Mouse (Mus musculus): ENCODE measurements around the gene Rhox3g.
"Not testable (repeated sequence)": the region's sequence is repeated elsewhere in the genome, so short reads cannot be mapped to it uniquely, and the experiment has no call there.

Gene Rhox3g

DNA sequence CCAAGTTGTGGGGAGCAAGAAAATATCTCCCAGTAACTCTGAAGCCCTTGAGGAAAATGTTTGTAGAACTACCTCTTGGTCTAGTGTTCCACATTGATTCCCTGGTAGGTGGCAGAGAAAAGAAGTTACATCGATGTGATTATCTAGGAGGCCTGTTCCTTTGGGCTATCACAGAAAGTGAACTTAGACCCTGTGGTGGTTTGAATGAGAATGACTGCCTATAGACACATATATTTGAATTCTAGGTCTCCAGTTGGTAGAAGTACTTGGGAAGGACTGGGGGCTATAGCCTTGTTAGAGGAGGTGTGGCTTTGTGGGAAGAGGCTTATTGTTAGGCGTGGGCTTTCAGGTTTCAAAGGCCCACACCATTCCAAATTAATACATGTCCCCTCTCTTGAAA lies at the start of gene Rhox3g:
TSS of gene Rhox3g (minus strand) at position 101 of the 400 bp plus-strand sequence.
- not testable (repeated sequence) for DNase-seq

DNA sequence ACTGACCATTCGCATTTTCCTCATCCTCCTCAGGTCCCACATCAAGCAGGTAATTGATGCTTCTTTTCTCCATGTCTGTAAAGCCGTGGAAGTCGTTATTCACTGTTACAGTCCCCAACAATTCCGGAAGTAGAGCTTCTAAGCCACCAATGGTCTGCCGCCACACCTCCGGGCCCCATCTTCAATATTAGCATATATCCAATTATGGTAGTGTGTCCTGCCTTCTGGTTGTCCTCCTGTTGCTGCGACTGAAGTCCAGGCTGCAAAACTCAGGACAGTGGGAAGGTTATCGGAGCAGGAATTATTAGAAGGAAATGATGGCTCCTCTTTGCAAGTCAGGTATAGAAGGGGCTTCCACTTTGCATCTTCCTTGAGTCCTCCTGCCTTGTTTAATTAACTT lies 44.8 kb upstream of the Rhox3g start, which contains the start of gene Rhox2h:
TSS of gene Rhox2h (minus strand) at position 101 of the 400 bp plus-strand sequence.
- DNase-seq = not testable (repeated sequence)

DNA sequence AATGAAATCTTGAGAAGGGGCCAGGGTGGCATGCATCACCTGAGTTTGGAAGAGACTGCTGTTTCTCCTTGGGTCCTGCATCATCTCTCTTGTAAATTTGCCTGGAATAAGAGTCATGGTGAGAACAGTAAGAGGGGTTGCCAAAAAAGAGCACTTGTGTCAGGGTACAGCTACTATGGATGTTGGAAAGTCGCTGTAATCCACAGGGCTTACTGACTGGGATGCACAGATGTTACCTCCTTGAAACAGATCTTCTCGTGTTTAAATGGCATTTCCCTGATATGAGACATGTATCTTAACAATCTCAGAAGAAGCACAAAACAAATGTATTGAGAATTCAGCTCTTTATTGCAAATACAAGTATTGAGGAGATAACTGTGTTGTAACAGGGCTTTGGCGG lies 40.3 kb upstream of the Rhox3g start, which contains the start of gene Rhox3h:
TSS of gene Rhox3h (minus strand) at position 101 of the 400 bp plus-strand sequence.
- not testable (repeated sequence) for DNase-seq

DNA sequence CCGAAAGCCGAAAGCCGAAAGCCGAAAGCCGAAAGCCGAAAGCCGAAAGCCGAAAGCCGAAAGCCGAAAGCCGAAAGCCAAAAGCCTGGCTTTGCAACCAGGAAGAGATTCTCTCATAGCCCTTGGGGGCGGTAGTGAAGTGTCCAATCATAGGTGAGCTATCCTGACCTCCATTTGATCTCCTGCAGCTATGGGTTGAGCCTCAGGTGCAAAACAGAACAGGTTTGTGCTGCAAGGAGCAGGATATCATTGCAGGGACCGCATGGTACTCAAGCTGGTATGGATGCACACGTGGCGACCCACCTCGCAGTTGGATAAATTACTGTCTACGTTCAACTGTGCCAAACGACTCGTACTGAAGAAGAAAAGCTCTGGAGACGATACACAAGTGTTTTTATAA lies 22.8 kb upstream of the Rhox3g start, which contains the start of gene Rhox4g:
TSS of gene Rhox4g (minus strand) at position 101 of the 400 bp plus-strand sequence.
- DNase-seq = not testable (repeated sequence)

GRCm38 (mm10) chrX:37643370-37643769 lies 15.0 kb upstream of the Rhox3g start, which contains the start of gene Rhox2g:
Gene Rhox2g, minus strand, starts transcription at chrX:37643470.
- DNase-seq = not testable (repeated sequence)

DNA sequence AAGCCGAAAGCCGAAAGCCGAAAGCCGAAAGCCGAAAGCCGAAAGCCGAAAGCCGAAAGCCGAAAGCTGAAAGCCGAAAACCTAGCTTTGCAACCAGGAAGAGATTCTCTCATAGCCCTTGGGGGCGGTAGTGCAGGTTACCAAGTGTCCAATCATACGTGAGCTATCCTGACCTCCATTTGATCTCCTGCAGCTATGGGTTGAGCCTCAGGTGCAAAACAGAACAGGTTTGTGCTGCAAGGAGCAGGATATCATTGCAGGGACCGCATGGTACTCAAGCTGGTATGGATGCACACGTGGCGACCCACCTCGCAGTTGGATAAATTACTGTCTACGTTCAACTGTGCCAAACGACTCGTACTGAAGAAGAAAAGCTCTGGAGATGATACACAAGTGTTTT lies 20.8 kb downstream of the Rhox3g start, which contains the start of gene Rhox4f:
TSS of gene Rhox4f (minus strand) at position 101 of the 400 bp plus-strand sequence.
- not testable (repeated sequence) for DNase-seq

DNA sequence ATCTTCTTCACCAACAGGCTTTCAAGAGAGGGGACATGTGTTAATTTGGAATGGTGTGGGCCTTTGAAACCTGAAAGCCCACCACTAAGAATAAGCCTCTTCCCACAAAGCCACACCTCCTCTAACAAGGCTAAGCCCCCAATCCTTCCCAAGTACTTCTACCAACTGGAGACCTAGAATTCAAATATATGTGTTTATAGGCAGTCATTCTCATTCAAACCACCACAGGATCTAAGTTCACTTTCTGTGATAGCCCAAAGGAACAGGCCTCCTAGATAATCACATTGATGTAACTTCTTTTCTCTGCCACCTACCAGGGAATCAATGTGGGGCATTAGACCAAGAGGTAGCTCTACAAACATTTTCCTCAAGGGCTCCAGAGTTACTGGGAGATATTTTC lies 47.7 kb downstream of the Rhox3g start, which contains the start of gene Rhox3f:
TSS of gene Rhox3f (plus strand) at position 301 of the 400 bp plus-strand sequence.
- DNase-seq = not testable (repeated sequence)

Data from thymus, postnatal 4 days (tissue).